Mouse (Mus musculus) limb, embryonic 10.5 days (tissue): ENCODE results near the gene Gsdma3. TPM values are rescaled to one million over a fixed set of nuclear protein-coding genes. Genes with fewer than 3 reads are reported as not detected.
"Not testable (repeated sequence)": the region's sequence is repeated elsewhere in the genome, so short reads cannot be mapped to it uniquely, and the experiment has no call there.

ENCODE experiments used
- DNase-seq: peaks from one replicate; pipeline ENCODE4 v3.0.0-alpha.2; 2017; ENCODE audit warnings: low spot score
- H3K27ac ChIP-seq: fragments of 300-500 bp; sonication (generic); 2 replicates; pipeline ENCODE4 v1.5.1; 2016; ENCODE audit warnings: mild to moderate bottlenecking
- H3K27me3 ChIP-seq: fragments of 300-500 bp; sonication (generic); 2 replicates; pipeline ENCODE4 v1.6.1; 2016; ENCODE audit warnings: low read depth, mild to moderate bottlenecking; ENCODE audit not compliant: poor library complexity, severe bottlenecking
- H3K36me3 ChIP-seq: fragments of 300-500 bp; sonication (generic); 2 replicates; pipeline ENCODE4 v1.6.1; 2016; ENCODE audit warnings: mild to moderate bottlenecking, moderate library complexity
- H3K4me1 ChIP-seq: fragments of 300-500 bp; sonication (generic); 2 replicates; pipeline ENCODE4 v1.6.1; 2016
- H3K4me3 ChIP-seq: fragments of 300-500 bp; sonication (generic); 2 replicates; pipeline ENCODE4 v1.5.1; 2016; ENCODE audit warnings: mild to moderate bottlenecking, moderate library complexity
- H3K9me3 ChIP-seq: fragments of 300-500 bp; sonication (generic); replicated peaks from 2 replicates; pipeline ENCODE4 v1.6.1; 2016; ENCODE audit warnings: mild to moderate bottlenecking
- WGBS: fragments of 180-500 bp; shearing (Covaris S2); methylation state at CpG from one replicate; pipeline ENCODE4 v1.1.7; 2016; 5-methylcytosine and 5-hydroxymethylcytosine counted together
- polyA plus RNA-seq: library from polyadenylated mRNA; unstranded; fragments of >200 nt; fragmentation: Nextera tagmentation; extraction: Ambion mirVana; gene quantifications from 2 replicates; pipeline ENCODE4 v1.2.1, GENCODE M21; 2016

Gsdma3 gene
- polyA plus RNA-seq, 1 experiment from 2014 or later, result not detected

DNA sequence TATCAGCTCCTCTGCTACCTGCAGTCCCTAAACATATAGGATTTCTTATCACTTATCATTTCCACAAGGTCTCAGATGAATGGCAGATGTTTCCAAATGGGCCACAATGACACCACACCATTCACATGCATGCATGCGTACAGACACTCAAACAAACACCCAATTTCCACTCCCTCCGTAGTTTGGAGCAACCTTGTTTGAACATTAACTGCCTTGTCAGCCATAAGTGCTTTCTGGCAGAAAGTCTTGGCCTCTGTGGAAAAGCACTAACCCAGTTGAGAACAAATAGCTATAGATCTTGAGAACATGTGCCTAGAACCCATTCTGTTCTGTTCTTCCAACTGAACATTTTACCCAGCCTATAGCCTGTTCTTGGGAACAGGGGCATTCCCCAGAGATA is 19.8 kb downstream of the Gsdma3 start:
- H3K4me3 ChIP-seq, result no peak overlapping the region
- WGBS, result 84% methylated on average over 2 of the region's 2 CpGs
- peaks cover 6% of the 10 kb centered on the region; the same call in 1 of the 2 replicates for H3K27me3 ChIP-seq
- H3K36me3 ChIP-seq, result no peaks in the 10 kb centered on the region
- no peak for DNase-seq
- no peaks in the 10 kb centered on the region for H3K4me1 ChIP-seq
- no peaks in the 10 kb centered on the region for H3K9me3 ChIP-seq
- H3K27ac ChIP-seq, result no peak overlapping the region

DNA sequence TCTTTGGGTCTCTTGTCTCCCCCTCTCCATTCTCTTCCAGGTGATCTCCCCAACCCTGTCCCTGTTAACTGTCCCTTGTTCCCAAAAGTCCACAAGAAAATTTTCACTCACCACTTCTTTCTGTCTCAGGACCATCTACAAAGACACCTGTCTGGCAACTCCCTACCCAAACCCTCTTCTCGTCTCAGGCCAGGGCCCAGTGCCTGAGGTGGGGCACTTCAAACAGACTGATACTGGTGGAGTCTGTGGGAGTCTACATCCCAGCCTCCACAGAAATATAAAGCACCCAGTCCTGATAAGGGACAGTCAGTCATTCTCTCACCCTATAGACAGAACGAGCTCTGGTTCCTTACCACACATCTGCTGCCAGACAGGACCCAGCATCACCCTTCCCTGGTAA is 20.3 kb downstream of the Gsdma3 start, which contains the start of gene Gsdma2:
Gene Gsdma2 (plus strand): TSS at position 301 of the 400 bp plus-strand sequence.
- no peak for DNase-seq
- Histone ChIP-seq H3K4me1 (no peaks in the 10 kb centered on the region), H3K27ac (no peak within 1 kb of the TSS), H3K36me3 (no peaks in the 10 kb centered on the region), H3K4me3 (no peak within 1 kb of the TSS), H3K27me3 (peaks cover 6% of the 10 kb centered on the region; the same call in 1 of the 2 replicates), H3K9me3 (no peaks in the 10 kb centered on the region)
- WGBS, result 74% methylated on average over 2 of the region's 2 CpGs

- not testable (repeated sequence) for H3K9me3 ChIP-seq, H3K36me3 ChIP-seq, H3K27ac ChIP-seq, H3K4me3 ChIP-seq, H3K4me1 ChIP-seq
- peak; percentile 66 for DNase-seq
- H3K27me3 ChIP-seq, result peaks cover 17% of the 10 kb centered on the region; the same call in 1 of the 2 replicates
- 16% methylated on average over 7 of the region's 7 CpGs for WGBS
Measured at GRCm38 (mm10) chr11:98655076-98655475, 28.9 kb downstream of the Gsdma3 start.

GRCm38 (mm10) chr11:98660517-98660916 is 34.4 kb downstream of the Gsdma3 start:
- peak; percentile 34 for DNase-seq
- H3K27ac ChIP-seq, result no peak overlapping the region
- 13% methylated on average over 6 of the region's 6 CpGs for WGBS

DNA sequence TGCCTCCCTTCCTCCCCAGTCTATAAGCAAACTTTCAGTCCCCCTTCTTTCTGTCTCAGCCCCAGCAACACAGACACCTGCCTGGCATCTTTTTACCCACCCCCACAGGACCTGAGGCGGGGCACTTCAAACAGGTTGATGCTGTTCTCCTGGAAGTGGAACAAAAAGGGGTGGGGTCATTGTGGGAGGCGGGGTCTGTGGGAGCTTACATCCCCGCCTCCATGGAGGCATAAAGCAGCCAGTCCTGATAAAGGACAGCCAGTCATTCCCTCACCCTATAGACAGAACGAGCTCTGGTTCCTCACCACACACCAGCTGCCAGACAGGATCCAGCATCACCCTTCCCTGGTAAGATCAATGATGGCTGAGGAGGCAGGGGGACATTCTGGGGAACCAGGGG is 37.9 kb downstream of the Gsdma3 start, which contains the start of gene Gsdma:
Gene Gsdma (plus strand): TSS at position 261 of the 400 bp plus-strand sequence.
- Histone ChIP-seq H3K4me3 (no peak within 1 kb of the TSS), H3K4me1 (no peaks in the 10 kb centered on the region), H3K27ac (no peak within 1 kb of the TSS), H3K36me3 (no peaks in the 10 kb centered on the region), H3K9me3 (no peaks in the 10 kb centered on the region), H3K27me3 (peaks cover 48% of the 10 kb centered on the region)
- 27% methylated on average over 4 of the region's 4 CpGs for WGBS
- DNase-seq, result no peak

More at GRCm38 (mm10) chr11:98660517-98660916, 34.4 kb downstream of the Gsdma3 start:
- Histone ChIP-seq H3K27me3 (peaks cover 19% of the 10 kb centered on the region; the same call in 1 of the 2 replicates), H3K4me1 (no peaks in the 10 kb centered on the region), H3K4me3 (no peak overlapping the region), H3K36me3 (no peaks in the 10 kb centered on the region), H3K9me3 (no peaks in the 10 kb centered on the region)

- WGBS, result 67% methylated on average over 2 of the region's 2 CpGs
- Histone ChIP-seq H3K4me1 (no peaks in the 10 kb centered on the region), H3K4me3 (no peak overlapping the region), H3K36me3 (no peaks in the 10 kb centered on the region), H3K27ac (no peak overlapping the region), H3K9me3 (no peaks in the 10 kb centered on the region), H3K27me3 (peaks cover 54% of the 10 kb centered on the region)
- no peak for DNase-seq
Measured at GRCm38 (mm10) chr11:98668984-98669383, 42.8 kb downstream of the Gsdma3 start.

- no peak overlapping the region for H3K27ac ChIP-seq
- H3K4me3 ChIP-seq, result no peak overlapping the region
- H3K36me3 ChIP-seq, result no peaks in the 10 kb centered on the region
- H3K4me1 ChIP-seq, result no peaks in the 10 kb centered on the region
- 78% methylated on average over 3 of the region's 3 CpGs for WGBS
- H3K27me3 ChIP-seq, result peaks cover 44% of the 10 kb centered on the region
- no peaks in the 10 kb centered on the region for H3K9me3 ChIP-seq
- no peak for DNase-seq
Measured at GRCm38 (mm10) chr11:98671284-98671815, 45.2 kb downstream of the Gsdma3 start.

DNA sequence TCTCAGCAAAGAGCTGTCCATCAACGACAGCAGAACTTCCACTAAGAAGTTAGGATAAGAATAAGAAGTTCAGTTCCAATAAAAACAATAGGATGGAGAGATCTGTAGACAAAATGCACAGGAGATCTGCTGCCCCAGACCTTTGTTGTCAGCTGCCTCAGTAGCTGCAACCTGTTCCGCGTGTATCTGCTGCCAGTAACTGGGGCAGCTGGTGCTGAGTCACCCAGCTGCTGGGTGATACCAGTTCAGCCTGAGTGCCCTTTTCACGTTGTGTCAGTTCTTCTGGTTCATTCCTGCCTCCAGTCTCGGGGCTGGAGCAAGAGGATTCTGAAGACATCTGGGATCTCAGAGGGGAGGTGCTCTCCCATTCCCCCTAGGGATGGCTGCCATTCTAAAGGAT is 45.7 kb downstream of the Gsdma3 start:
- Histone ChIP-seq H3K4me3 (no peak overlapping the region), H3K27me3 (peaks cover 39% of the 10 kb centered on the region), H3K27ac (no peak overlapping the region), H3K9me3 (no peaks in the 10 kb centered on the region), H3K4me1 (no peaks in the 10 kb centered on the region), H3K36me3 (no peaks in the 10 kb centered on the region)
- no peak for DNase-seq
- WGBS, result 59% methylated on average over 5 of the region's 5 CpGs

GRCm38 (mm10) chr11:98672482-98672881 is 46.3 kb downstream of the Gsdma3 start:
- 93% methylated on average over 5 of the region's 5 CpGs for WGBS
- Histone ChIP-seq H3K27me3 (peaks cover 32% of the 10 kb centered on the region), H3K4me3 (no peak overlapping the region), H3K4me1 (no peaks in the 10 kb centered on the region), H3K27ac (no peak overlapping the region), H3K36me3 (no peaks in the 10 kb centered on the region), H3K9me3 (no peaks in the 10 kb centered on the region)
- DNase-seq, result no peak

DNA sequence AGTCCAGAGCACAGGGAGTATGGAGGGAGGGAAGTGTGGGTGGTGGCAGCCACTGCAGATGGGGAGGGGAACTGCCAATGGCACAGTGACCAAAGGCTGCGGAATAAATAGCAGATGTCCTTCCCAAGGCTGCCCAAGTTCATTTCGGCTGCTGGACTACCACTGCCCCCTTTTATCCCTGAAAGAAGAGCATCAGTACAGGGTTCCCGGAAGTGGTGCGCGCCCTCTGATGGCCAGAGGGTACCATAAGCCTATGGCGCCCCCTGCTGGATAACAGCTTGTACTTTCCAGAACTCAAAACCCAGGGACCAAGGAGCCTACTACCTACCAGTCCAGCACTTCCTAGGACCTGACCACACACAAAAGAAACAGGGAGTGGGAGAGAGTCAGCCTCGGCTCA is 47.0 kb downstream of the Gsdma3 start:
- peaks cover 26% of the 10 kb centered on the region for H3K27me3 ChIP-seq
- peak; percentile 68 for DNase-seq
- not testable (repeated sequence) for H3K9me3 ChIP-seq, H3K4me1 ChIP-seq, H3K27ac ChIP-seq, H3K4me3 ChIP-seq, H3K36me3 ChIP-seq
- WGBS, result 7% methylated on average over 6 of the region's 7 CpGs

DNA sequence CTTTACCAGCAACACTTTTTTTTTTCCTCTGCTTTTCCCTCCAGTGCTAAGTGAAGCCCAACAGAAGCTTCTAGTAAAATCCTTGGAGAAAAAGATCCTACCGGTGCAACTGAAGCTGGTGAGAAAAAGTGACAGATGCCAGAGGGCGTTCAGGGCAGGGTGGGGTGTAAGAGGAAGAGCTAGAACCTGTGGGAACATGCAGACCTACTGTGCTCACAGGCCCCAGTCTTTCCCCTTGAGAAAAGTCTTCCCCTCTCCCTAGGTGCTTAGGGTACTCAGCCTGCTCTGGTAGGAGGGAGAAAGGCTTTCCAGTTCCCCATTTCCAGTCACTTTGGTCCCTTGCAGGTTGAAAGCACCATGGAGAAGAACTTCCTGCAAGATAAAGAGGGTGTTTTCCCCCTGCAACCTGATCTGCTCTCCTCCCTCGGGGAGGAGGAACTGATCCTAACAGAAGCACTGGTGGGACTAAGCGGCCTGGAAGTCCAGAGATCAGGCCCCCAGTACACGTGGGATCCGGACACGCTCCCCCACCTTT is 49.7 kb downstream of the Gsdma3 start:
- H3K36me3 ChIP-seq, result no peaks in the 10 kb centered on the region
- no peak for DNase-seq
- H3K9me3 ChIP-seq, result no peaks in the 10 kb centered on the region
- H3K27me3 ChIP-seq, result 0 out of 2 replicates have a peak, but pooled peaks cover 7% of the 10 kb centered on the region
- H3K4me1 ChIP-seq, result no peaks in the 10 kb centered on the region
- no peak overlapping the region for H3K4me3 ChIP-seq
- H3K27ac ChIP-seq, result no peak overlapping the region
- 46% methylated on average over 7 of the region's 7 CpGs for WGBS

GRCm38 (mm10) chr11:98680023-98680422 is 53.9 kb downstream of the Gsdma3 start:
- no peak for DNase-seq
- 98% methylated on average over 1 of the region's 1 CpGs for WGBS
- Histone ChIP-seq H3K9me3 (no peaks in the 10 kb centered on the region), H3K4me1 (peaks cover 14% of the 10 kb centered on the region), H3K36me3 (peaks cover 6% of the 10 kb centered on the region), H3K27me3 (no peaks in the 10 kb centered on the region), H3K4me3 (no peak overlapping the region), H3K27ac (no peak overlapping the region)

- H3K27me3 ChIP-seq, DNase-seq, H3K4me3 ChIP-seq, H3K27ac ChIP-seq, H3K9me3 ChIP-seq: not testable (repeated sequence)
- Histone ChIP-seq H3K4me1 (peaks cover 14% of the 10 kb centered on the region), H3K36me3 (peaks cover 11% of the 10 kb centered on the region)
- 86% methylated on average over 4 of the region's 4 CpGs for WGBS
Measured at GRCm38 (mm10) chr11:98680595-98680994, 54.4 kb downstream of the Gsdma3 start.
